In the genomic region with DNA sequence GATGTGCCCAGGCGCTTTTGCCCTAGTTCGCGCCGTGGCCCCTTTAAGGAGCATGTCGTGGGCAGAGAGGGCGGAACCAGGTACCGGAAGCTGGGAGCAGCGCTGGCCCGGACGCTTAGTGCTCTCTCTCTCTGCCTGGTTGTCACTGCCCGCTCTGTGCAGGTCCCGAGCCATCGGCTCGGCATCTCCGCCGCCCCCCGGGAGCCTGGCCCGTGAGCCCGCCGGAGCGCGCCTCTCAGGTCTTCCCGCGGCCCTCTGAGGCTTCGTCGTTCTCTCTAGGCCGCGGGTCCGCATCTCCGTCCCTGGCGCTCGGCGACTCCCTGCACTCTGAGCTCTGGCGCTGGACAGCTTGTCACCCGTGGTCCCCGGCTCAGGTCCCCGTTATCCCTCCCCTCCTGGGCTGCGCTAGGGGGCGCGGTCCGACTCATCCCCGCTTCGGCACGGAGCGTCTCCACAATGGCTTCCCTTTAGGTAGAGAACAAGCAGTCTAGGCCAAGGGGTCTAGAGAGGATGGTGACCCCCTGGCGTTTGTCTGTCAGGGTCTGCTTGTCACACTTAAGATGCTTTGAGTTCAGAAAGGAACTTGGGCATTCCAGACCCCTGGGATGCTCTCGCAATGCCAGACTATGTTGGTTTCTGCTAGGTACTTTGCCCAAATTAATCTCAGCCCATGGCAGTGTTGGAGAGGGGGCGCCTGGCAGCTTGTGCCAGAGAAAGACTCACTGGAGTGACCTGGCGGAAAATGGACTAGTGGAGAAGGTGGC, we compare ENCODE assay signal across 7 mouse cellular contexts. TPM values are rescaled to one million over a fixed set of nuclear protein-coding genes. Genes with fewer than 3 reads are reported as not detected.
DNase-seq lines count a peak whose midpoint lies in the region; ATAC-seq lines count a peak whose summit lies in the region.

A gene (plus strand): TSS at position 83 of the 764 bp plus-strand sequence.

- H3K4me2 ChIP-seq in intestine, embryonic 16.5 days (ENCODE audit: low read depth, low read length) = peak within 1 kb of the TSS; percentile 89

- peak; percentile 98 for ATAC-seq in intestine, embryonic 16.5 days

- no peaks in the 10 kb centered on the region for H3K9me3 ChIP-seq in intestine, embryonic 16.5 days (ENCODE audit: control insufficient read depth, low read length)
- no peaks in the 10 kb centered on the region for H3K9me3 ChIP-seq in midbrain, embryonic 10.5 days (replicated peaks)

- intact Hi-C loops in left cerebral cortex, postnatal 36 days (cut with DNase I) = loop anchor here (5.0 kb wide), 1 partner anchor 157 kb away; no protein-coding TSS in a partner anchor

- H3K27me3 ChIP-seq in intestine, embryonic 16.5 days (replicated peaks; ENCODE audit: control insufficient read depth, insufficient read depth, low read length) = no peaks in the 10 kb centered on the region
- 0 out of 2 replicates have a peak, but pooled peaks cover 6% of the 10 kb centered on the region for H3K27me3 ChIP-seq in midbrain, embryonic 10.5 days (ENCODE audit: low read depth, poor library complexity, severe bottlenecking)

- peak within 1 kb of the TSS; percentile 94 for H3K27ac ChIP-seq in intestine, embryonic 16.5 days (ENCODE audit: low read length)
- H3K27ac ChIP-seq in midbrain, embryonic 10.5 days (replicated peaks) = peak within 1 kb of the TSS; percentile 92

- peak within 1 kb of the TSS; percentile 86 for H3K4me3 ChIP-seq in intestine, embryonic 16.5 days (ENCODE audit: low read length)
- peak within 1 kb of the TSS; percentile 85 for H3K4me3 ChIP-seq in midbrain, embryonic 10.5 days

- H3K4me1 ChIP-seq in intestine, embryonic 16.5 days (ENCODE audit: control insufficient read depth, insufficient read depth, low read length) = peaks cover 8% of the 10 kb centered on the region
- H3K4me1 ChIP-seq in midbrain, embryonic 10.5 days = peaks cover 18% of the 10 kb centered on the region

- peak; percentile 75 for DNase-seq in adrenal gland, adult 8-10 months
- peak; percentile 75 for DNase-seq in embryo, embryonic 11.5 days (ENCODE audit: low read depth, low spot score)
- DNase-seq in gastrocnemius, postnatal 4 days (ENCODE audit: low spot score in 2 of 2) = peak; percentile 46 to 68
- DNase-seq in left cerebral cortex, postnatal 36 days (ENCODE audit: low spot score in 2 of 2) = peak; percentile 79 to 84
- peak; percentile 89 for DNase-seq in midbrain, embryonic 10.5 days (ENCODE audit: low spot score)
- peak; percentile 71 for DNase-seq in right cerebral cortex, postnatal 4 days

- H3K36me3 ChIP-seq in intestine, embryonic 16.5 days (ENCODE audit: control insufficient read depth, insufficient read depth, low read length) = no peaks in the 10 kb centered on the region
- peaks cover 11% of the 10 kb centered on the region for H3K36me3 ChIP-seq in midbrain, embryonic 10.5 days

- peak within 1 kb of the TSS; percentile 90 for H3K9ac ChIP-seq in intestine, embryonic 16.5 days (ENCODE audit: low read depth, low read length)

- WGBS in intestine, embryonic 16.5 days = under 1% methylated on average over 49 of the region's 49 CpGs
- under 1% methylated on average over 49 of the region's 49 CpGs for WGBS in midbrain, embryonic 10.5 days

RNA-seq across cellular contexts. Expression of the gene that starts here (rescaled TPM):
- total RNA-seq in adrenal gland, adult 8-10 months (2022) = 10 to 100 TPM; 22.2 to 38.8 (median 34.5) TPM
- 10 to 100 TPM; 15.9 to 18.3 TPM for total RNA-seq in gastrocnemius, postnatal 4 days (2021)
- 30.5 and 30.8 TPM in 2 replicates for polyA plus RNA-seq in intestine, embryonic 16.5 days (2015; fragmentation: Nextera tagmentation; extraction: Ambion mirVana)
- 10 to 100 TPM; 28.5 to 31.7 TPM for total RNA-seq in left cerebral cortex, postnatal 36 days (2021)
- polyA plus RNA-seq in midbrain, embryonic 10.5 days (2016; fragmentation: Nextera tagmentation; extraction: Ambion mirVana) = 26.6 and 28.4 TPM in 2 replicates

Comparison
In these comparisons a context has a peak if more than half of its experiments do, and no peak if none do; other contexts are left out.
1. Peak in every context shown above with its lines: DNase-seq, ATAC-seq, H3K4me3 ChIP-seq and H3K27ac ChIP-seq.